Mouse (Mus musculus): ENCODE results near the gene Gif.

Gif gene

GRCm38 (mm10) chr19:11747298-11747697, at the start of gene Gif:
TSS of gene Gif (plus strand) at chr19:11747554.
- DNase-seq (ENCODE audit: low spot score): no peak

- no peak for DNase-seq (ENCODE audit: low spot score)
These were observed 49.0 kb upstream of the Gif start for GRCm38 (mm10) chr19:11698342-11698741.

GRCm38 (mm10) chr19:11712451-11712850, 34.9 kb upstream of the Gif start:
- no peak for DNase-seq (ENCODE audit: low spot score)

- no peak for DNase-seq (ENCODE audit: low spot score)
These were observed 27.3 kb upstream of the Gif start for GRCm38 (mm10) chr19:11720071-11720470.

GRCm38 (mm10) chr19:11723870-11724269, 23.5 kb upstream of the Gif start:
- no peak for DNase-seq (ENCODE audit: low spot score)

- DNase-seq (ENCODE audit: low spot score): no peak
These were observed 23.1 kb upstream of the Gif start for GRCm38 (mm10) chr19:11724275-11724674.

- DNase-seq (ENCODE audit: low spot score): no peak
These were observed 21.4 kb upstream of the Gif start for GRCm38 (mm10) chr19:11725915-11726314.

- DNase-seq (ENCODE audit: low spot score): no peak
These were observed 20.1 kb upstream of the Gif start for GRCm38 (mm10) chr19:11727304-11727703.

- no peak for DNase-seq (ENCODE audit: low spot score)
These were observed 17.1 kb upstream of the Gif start for GRCm38 (mm10) chr19:11730278-11730677.

GRCm38 (mm10) chr19:11736455-11736854, 10.9 kb upstream of the Gif start:
- no peak for DNase-seq (ENCODE audit: low spot score)

GRCm38 (mm10) chr19:11745680-11746079, 1.7 kb upstream of the Gif start:
- DNase-seq (ENCODE audit: low spot score): no peak

- DNase-seq (ENCODE audit: low spot score): no peak
These were observed 17.7 kb downstream of the Gif start for GRCm38 (mm10) chr19:11765059-11765458.

GRCm38 (mm10) chr19:11766413-11766812, 19.1 kb downstream of the Gif start:
- no peak for DNase-seq (ENCODE audit: low spot score)

GRCm38 (mm10) chr19:11768163-11768562, 20.8 kb downstream of the Gif start:
- peak; percentile 21 for DNase-seq (ENCODE audit: low spot score)

GRCm38 (mm10) chr19:11769257-11769920, 22.0 kb downstream of the Gif start:
- DNase-seq (ENCODE audit: low spot score): no peak

GRCm38 (mm10) chr19:11770205-11770892, 23.0 kb downstream of the Gif start, which contains the start of gene Mrpl16:
TSS of gene Mrpl16 (plus strand) at chr19:11770391.
- peak; percentile 88 for DNase-seq (ENCODE audit: low spot score)

GRCm38 (mm10) chr19:11777191-11777865, 30.0 kb downstream of the Gif start:
- peak; percentile 63 for DNase-seq (ENCODE audit: low spot score)

- DNase-seq (ENCODE audit: low spot score): no peak
These were observed 38.2 kb downstream of the Gif start for GRCm38 (mm10) chr19:11785409-11786154.

GRCm38 (mm10) chr19:11787826-11788225, 40.5 kb downstream of the Gif start:
- DNase-seq (ENCODE audit: low spot score): no peak

- DNase-seq (ENCODE audit: low spot score): no peak
These were observed 41.5 kb downstream of the Gif start for GRCm38 (mm10) chr19:11788876-11789275.

GRCm38 (mm10) chr19:11791825-11792224, 44.5 kb downstream of the Gif start:
- DNase-seq (ENCODE audit: low spot score): no peak

GRCm38 (mm10) chr19:11793741-11794359, 46.5 kb downstream of the Gif start:
- no peak for DNase-seq (ENCODE audit: low spot score)
